Mouse (Mus musculus) granulocyte monocyte progenitor cell, adult 5-6 weeks (primary cell): ENCODE data around the gene Foxr1. TPM values are rescaled to one million over a fixed set of nuclear protein-coding genes. Genes with fewer than 3 reads are reported as not detected.
"Not testable (repeated sequence)": the region's sequence is repeated elsewhere in the genome, so short reads cannot be mapped to it uniquely, and the experiment has no call there.

Experiments used
- ATAC-seq: replicated peaks from 2 replicates; pipeline ENCODE4 v1.8.0; 2016; ENCODE audit warnings: mild to moderate bottlenecking, moderate TSS enrichment, inconsistent platforms; ENCODE audit not compliant: poor library complexity, severe bottlenecking
- total RNA-seq, 2 experiments: library from RNA; stranded (forward) in 1 of 2; stranded (reverse) in 1 of 2; fragments of 200-712, 200-1000 nt in 1 of 2; fragments of >200 nt in 1 of 2; fragmentation: Nextera tagmentation in 1 of 2; gene quantifications; 2 replicates each; pipeline ENCODE4 v1.2.3; 2014 to 2017

Gene Foxr1
- total RNA-seq, 2 experiments from 2014 or later, result not detected

DNA sequence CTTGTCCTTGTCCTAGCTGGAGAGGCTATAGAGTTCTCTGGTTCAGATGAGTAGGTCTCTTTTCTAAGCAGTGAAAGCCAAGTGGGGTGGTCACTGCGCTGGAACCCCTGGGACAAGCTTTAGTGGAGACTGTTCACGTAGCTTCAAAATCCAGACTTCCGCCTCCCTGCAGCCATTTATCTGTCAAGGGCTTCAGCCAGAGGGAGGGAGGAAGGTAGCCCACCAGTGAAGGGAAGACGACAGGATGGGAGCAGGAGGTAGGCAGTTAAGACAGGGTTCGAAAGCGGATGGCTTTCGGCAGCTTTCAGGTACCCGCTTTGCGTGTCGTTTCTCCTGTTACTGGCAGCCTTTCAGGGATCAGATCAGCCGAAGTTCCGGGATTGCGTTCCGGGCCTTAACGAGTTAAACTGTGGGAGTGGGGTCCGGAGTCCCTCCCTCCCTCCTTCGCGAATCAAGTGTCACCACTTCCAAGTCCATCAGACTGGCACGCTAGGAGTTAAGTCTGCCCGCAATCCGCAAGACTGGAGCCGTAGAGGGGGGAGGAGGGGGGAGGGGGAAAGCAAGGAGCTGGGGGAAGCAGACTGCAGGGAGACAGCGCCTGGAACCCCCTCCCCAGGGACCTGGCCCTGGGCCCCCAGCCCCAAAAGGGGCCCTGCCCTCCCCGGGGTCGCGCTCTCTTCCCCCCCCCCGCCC is 37.4 kb upstream of the Foxr1 start:
- no peak for ATAC-seq

DNA sequence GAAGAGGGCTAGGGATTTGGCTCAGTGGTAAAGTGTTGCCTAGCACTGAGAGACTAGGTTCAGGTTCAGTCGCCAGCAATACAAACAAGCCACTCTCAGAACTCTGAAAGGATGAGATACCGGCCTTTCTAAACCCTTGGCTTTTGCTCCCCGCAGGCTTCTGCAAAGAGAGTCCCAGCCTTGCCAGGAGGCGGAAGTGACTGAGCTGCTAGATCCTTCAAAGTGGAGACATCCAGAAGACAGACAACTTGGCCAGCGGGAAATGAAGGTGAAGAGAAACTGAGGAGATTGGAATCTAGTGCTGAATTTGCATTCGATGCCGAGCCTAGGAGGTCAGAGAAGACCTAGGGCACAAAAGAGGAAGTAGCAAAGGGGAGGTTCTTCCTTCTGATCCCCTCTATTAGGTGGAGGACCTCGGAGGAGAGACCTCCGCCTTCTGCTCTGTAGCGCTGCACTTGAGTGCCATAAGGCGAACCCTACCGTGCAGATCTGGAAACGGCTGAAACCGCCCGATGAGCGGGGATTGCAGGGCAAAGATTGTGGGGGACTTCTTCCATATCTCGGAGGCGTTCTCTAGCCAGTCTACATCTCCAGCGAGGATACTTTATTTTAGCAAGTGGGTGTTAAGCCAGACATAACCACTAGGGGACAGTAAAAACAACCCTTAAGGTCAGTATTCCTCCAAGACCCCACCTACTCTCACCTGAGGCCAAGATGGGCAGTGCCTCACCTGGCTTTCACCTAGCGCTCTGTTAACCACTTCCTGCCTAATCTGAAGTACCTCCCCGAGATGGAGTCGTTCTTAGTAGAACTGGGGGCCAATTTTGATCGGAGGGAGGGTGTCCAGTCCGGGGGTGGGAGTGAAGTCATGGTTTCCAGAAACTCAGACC is 36.6 kb upstream of the Foxr1 start:
- ATAC-seq, result peak; percentile 49

DNA sequence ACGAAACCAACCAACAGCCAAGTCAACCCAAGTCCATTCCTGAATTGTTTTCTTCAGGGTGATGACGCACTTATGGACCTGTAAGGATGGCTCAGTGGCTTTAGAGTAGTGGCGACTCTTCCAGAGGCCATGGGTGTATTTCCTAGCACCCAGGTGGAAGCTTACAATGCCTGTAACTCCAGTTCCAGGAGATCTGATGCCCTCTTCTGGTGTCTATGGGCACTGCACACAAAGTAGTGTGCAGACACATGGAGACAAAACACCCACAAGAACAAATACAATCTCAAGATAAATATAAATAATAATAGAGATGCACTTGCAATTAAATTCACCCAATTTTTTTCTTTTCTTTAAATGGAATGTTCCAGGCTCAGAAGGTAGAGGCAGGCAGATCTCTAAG is 35.0 kb upstream of the Foxr1 start:
- ATAC-seq, result no peak

DNA sequence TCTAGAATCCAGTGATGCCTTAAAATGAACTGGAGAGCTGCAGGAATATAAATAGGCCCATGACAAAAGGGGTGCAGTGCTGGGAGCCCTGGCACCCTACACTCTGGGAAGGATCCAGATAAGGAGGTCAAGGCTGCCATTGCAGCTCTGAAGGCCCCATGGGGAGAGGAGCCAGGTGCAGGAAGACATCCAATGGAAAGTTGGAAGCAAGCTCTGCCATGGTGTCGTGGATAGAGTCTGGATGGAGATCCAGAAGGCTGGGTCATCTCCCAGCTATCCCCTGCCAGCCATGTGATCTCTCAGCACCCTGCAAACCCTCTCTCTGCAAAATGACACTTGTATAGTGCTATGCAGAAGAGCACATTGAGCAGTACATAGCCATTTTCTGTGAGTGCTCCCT is 33.4 kb upstream of the Foxr1 start:
- no peak for ATAC-seq

DNA sequence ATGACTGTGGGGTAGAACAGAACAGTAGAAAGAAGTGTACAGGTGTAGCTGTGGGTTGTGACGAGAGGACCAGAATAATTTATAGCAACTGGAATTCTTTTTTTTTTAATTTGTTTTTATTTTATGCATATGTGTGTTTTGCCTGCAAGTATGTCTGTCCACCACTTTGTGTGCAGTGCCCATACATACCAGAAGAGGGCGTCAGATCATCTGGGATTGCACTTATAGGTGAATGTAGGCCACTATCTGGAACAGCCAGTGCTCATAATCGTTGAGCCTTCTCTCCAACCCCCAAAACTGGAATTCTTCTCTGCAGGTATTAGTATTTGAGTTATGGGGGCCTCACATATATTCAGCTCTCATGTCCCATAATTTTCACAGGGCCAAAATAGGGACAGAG is 32.2 kb upstream of the Foxr1 start:
- no peak for ATAC-seq

DNA sequence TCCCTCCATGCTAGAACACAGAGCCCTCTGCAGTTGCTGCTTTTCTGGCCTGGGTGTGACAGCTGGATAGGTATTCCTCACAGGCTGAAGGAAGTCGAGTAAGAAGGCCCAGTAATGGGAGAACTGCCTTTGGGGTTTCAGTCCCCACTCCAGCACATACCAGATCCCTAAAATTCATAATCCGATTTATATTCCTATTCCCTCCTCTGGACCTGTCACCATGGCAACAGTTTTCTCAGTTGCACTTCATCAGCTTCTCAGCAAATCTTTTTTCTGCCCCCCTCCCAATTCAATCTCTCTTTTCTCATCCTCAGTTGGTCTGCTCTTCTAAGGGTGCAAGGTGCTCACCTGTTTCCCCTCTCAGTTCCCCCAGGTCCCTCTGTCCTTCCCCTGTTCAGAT is 27.9 kb upstream of the Foxr1 start:
- no peak for ATAC-seq

DNA sequence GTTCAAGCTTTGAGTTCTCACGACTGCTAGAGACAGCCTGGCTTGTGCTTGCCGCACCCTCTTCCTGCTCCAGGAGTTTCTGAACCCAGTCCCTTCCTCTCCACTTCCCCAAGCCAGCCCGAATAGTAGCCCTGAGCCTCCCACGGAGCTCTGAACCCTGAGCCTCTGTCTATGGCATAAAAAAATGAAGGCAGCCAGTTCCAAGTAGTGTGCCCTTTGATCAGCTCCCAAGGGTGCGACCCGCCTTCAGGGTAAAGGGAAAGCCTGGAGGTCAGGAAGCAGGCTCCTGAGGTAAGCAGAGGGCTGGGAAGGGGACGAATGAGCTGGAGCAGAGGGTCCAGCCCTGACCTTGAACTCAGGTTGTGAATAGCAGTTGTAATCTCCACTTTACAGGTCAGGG is 27.3 kb upstream of the Foxr1 start:
- no peak for ATAC-seq

DNA sequence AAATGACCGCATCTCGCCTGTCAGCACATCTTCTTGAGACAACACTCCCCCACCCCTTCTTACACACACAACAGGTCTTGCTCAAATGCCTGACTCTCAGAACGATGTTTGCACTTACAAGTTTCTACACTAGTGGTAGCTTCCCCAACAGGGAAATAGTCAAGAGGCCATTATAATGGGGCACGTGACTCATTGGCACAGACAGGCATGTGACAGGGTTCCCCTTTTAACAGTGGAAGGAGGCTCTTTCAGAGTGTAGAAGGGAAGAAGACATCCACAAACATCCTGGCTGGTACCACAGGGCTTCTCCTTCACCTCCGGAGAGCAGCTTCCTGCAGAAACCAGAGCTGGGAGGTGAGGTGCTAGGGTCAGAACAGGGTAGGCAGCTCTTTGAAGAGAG is 21.0 kb upstream of the Foxr1 start:
- ATAC-seq, result peak; percentile 96

DNA sequence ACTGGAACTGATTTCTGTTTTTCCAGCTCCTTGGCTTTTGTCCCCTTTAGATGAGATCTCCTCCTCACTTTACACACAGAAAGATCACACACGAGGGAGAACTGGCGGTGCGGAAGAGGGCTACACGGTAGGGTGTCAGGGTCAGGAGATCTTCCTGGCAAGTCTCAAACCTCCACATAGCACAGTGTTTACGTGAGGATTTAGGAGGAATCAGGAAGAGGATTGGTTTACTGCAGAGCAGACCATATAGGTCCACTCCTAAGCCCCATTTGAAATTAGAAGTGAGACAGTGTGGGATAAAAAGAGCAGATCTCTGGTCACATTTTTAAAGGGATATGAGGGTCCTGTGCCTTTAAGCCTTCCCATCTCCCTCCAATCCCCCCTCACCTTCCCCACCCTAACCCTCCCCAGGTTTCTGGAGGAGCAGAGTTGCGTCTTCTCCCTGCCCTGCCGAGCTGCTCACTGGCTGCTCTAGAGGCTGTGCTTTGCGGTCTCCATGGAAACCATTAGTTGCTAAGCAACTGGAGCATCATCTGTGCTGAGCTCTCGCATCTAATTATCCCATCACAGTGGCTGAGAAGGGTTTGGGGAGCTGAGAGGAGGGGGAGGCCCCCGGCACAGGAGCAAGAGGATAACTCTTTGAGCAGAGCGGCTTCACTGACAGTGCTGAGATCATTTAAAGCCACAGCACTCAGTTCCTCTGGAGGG is 16.3 kb upstream of the Foxr1 start:
- no peak for ATAC-seq

DNA sequence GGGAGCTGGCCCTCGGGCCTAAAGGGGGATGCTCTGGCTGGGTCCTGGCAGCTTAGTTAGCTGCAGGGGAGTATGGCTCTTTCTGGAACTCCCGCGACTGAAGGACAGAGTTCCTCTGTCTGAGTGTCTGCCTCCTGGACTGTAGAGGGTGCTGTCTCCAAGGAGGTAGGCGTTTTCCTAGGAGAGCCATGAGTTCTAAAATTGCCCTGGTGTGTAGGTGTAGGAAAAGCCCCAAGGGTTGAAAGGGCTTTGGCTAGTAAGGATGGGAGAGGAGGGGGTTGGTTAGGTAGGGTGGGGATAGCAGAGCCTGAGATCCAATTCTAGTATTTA is 13.9 kb upstream of the Foxr1 start, which contains the start of gene Upk2:
TSS of gene Upk2 (minus strand) at position 86 of the 330 bp plus-strand sequence.
- no peak for ATAC-seq

DNA sequence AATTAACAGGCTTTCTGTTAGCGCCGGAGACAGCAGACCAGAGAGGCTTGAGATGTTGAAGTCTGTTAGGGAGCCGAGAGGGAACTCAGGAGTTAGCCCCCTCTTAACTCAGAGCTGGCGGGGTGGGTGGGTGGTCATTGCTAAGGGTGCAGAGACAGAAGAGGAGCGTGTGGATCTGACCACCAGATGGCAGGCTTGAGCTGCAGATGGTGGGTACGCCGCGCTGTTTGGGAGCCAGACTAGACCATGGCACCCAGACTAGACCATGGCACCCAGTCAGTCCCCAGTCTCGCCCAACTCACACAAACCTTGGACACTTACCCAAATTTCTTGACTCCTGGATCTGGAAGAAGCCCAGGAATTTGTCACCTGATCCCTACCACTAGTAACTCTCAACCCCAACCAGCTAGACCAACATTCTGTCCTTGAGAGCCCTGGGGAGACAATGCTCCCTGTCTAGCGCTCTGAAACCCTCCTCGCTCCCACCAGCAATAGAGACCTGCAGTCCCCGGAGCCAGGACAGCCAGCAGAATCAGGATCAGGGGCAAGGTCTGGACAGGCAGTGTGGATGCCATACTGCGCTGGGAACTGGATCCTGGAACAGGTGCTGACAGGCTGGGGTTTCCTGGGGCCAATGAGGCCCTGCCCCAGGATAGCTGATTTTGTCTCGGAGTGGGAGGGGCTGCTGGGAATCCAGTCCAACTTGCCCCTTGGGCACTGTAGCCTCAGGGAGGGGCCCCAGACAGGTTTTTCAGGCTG is 13.4 kb upstream of the Foxr1 start:
- ATAC-seq, result peak; percentile 96

DNA sequence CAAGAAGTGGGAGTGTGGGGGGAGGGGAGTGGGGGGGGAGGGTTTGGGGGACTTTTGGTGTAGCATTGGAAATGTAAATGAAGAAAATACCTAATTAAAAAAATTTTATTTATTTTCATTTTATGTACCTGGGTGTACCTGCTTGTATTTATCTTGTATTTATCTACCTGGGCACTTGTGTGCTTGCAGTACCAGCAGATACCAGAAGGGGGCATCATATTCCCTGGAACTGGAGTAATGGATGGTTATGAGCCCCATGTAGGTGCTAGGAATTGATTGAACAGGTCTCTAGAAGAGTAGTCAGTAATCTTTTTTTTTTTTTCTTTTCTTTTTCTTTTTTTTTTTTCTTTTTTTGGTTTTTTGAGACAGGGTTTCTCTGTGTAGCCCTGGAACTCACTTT is 9.5 kb upstream of the Foxr1 start:
- ATAC-seq, result no peak

DNA sequence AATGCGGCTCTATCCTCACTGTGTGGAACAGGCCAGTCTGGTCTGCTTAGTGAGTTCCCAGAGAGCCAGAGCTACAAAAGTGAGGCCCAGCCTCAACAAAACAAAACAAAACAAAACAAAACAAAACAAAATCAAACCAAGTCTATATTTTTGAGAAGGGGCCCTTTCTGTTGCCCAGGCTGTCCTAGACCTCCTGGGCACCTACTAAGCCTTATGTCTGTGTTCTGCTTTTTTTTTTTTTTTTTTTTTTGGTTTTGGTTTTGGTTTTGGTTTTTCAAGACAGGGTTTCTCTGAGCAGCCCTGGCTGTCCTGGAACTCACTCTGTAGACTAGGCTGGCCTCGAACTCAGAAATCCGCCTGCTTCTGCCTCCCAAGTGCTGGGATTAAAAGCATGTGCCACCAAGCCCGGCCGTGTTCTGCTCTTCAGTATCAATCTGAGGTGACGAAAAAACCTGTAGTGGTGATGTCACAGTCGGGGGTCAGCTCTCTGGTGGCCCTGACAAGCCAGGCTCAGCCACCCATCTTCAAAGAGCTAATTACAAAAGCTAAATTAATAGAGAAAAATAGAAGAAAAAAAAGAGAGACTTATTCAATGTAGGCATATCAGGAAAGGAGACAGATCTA is 3.6 kb upstream of the Foxr1 start:
- ATAC-seq, result not testable (repeated sequence)

DNA sequence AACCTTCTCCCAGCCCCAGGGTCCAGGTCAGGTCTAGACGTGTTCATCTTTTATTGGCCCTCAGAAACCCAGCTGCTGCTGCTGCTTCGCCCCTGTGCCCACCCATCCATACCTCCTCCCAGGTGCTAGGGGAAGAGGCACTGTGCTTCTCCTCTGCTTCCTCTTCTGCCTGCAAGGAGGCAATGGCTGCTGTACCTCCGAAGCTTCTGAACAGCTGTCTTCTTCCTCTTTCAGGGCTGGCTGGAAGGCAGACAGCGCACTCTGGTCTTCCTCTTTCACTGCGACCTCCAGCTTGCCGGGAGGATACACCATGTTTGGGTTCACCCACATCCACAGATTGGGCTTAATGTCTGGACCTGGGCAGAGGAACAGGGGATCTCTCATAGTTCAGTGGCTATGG is 5.2 kb downstream of the Foxr1 start:
- ATAC-seq, result peak; percentile 99

DNA sequence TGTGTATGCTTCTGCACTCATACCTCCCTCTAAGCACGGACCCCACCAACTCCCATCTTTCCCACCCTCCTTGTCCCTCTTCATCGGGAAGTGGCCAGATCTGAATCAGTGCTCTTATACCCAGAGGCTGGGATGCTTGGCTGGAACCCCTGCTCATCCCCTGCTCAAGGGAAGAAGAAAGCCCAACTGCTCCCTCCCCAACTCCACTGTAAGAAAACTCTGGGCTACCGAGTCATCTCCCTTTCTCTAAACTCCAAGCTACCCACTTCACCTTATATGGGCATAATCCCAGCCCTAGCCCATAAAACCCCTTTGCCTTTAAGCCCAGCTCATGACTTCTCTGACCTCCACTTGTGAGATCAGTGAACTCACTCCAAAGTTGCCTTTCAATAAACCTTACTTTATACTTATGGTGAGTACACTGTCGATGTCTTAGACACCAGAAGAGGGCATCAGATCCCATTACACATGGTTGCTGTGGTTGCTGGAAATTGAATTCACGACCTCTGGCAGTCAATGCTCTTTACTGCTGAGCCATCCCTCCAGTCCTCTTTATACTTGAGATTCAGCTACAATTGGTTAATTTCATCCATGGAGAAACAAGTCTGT is 8.3 kb downstream of the Foxr1 start:
- ATAC-seq, result no peak

DNA sequence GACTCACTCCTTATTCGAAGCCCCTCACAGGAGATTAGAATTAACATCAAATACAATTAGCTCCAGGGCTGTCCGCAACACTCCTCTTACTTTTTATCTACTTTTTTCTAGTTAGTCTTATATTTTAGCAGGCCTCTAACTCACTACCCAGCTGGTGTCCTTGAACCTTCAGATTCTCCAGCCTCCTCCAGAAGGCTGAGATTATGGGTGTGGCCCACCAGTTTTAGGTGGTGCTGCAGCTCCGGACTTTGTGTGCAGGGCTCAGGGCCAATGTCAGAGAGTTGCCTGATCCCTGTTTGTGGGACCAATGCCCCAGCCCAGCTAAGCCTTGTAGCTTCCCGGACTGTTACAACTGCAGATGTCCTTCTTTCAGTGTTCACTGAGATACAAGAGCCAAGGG is 17.4 kb downstream of the Foxr1 start:
- no peak for ATAC-seq

DNA sequence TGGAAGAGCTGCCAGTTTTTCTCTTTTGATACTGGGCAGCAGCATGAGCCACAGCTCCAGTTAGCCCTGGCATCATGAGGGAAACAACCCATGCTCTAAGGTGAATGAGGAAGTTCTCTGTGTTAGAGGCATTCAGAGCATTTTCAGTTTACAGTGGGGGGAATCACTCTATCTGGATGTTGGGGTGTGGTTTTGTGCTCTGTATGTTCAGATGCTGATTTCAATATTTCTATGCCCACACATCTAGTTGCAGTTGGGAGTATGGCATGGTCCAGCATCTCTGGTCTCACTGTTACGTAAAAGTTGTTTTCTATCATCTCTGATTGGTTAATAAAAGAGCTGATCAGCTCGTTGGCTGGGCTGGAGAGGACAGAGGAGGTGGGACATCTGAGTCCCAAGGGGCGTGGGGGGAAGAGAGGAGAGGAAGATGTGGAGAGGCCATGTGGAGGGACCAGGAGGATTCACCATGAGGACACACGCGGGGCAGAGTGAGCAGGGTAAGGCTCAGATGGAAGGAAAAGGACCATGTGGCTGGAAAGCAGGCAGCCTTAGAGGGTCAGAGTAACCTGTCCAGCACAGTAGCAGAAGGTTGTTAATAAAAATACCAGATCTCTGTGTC is 20.5 kb downstream of the Foxr1 start:
- ATAC-seq, result peak; percentile 38

DNA sequence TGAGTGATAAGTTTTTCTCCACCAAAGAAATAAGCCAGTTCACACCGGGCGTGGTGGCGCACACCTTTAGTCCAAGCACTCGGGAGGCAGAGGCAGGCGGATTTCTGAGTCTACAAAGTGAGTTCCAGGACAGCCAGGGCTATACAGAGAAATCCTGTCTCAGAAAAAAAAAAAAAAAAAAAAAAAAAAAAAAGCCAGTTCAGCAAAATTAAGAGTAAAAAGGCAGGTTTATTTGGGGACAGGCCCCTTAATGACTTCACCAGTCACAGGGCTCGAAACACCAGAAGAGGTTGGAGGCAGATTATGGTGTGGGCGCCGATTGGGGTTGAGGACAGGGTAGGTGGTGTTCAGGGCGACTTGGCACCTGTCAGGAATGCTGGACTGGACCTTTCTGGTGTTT is 21.2 kb downstream of the Foxr1 start:
- ATAC-seq, result not testable (repeated sequence)
